Mouse (Mus musculus) hindbrain, postnatal 0 days (tissue): Measurements from ENCODE around the gene Smyd2. TPM values are rescaled to one million over a fixed set of nuclear protein-coding genes. Genes with fewer than 3 reads are reported as not detected.

Experiments
- ATAC-seq: fragments of 200-750 bp; cut with Nextera tagmentation; 2 replicates; pipeline ENCODE4 v1.8.0; 2017; ENCODE audit warnings: mild to moderate bottlenecking, moderate TSS enrichment, moderate library complexity
- DNase-seq: peaks from one replicate; pipeline ENCODE4 v3.0.0-alpha.2; 2015; ENCODE audit warnings: low spot score
- H3K27ac ChIP-seq: fragments of 300-500 bp; sonication (generic); 2 replicates; pipeline ENCODE4 v1.5.1; 2014; ENCODE audit warnings: mild to moderate bottlenecking
- H3K27me3 ChIP-seq: fragments of 300-500 bp; sonication (generic); 2 replicates; pipeline ENCODE4 v1.6.1; 2014; ENCODE audit warnings: low read length, mixed read lengths; ENCODE audit not compliant: insufficient read depth
- H3K36me3 ChIP-seq: fragments of 300-500 bp; sonication (generic); 2 replicates; pipeline ENCODE4 v1.6.1; 2014; ENCODE audit warnings: low read length, mixed read lengths; ENCODE audit not compliant: insufficient read depth
- H3K4me1 ChIP-seq: fragments of 300-500 bp; sonication (generic); 2 replicates; pipeline ENCODE4 v1.6.1; 2014; ENCODE audit warnings: antibody characterized with exemption, low read length, mixed read lengths; ENCODE audit not compliant: insufficient read depth
- H3K4me2 ChIP-seq: fragments of 300-500 bp; sonication (generic); 2 replicates; pipeline ENCODE4 v1.6.1; 2014; ENCODE audit warnings: low read depth, mild to moderate bottlenecking, low read length, moderate library complexity, mixed read lengths
- H3K4me3 ChIP-seq: fragments of 300-500 bp; sonication (generic); 2 replicates; pipeline ENCODE4 v1.5.1; 2014; ENCODE audit warnings: low read length
- H3K9ac ChIP-seq: fragments of 300-500 bp; sonication (generic); replicated peaks from 2 replicates; pipeline ENCODE4 v1.6.1; 2014; ENCODE audit warnings: mild to moderate bottlenecking, low read length, moderate library complexity, mixed read lengths
- H3K9me3 ChIP-seq: fragments of 300-500 bp; sonication (generic); 2 replicates; pipeline ENCODE4 v1.6.1; 2016; ENCODE audit warnings: low read length, mixed read lengths
- CTCF ChIP-seq: IDR thresholded peaks from 2 replicates; pipeline ENCODE4 v1.5.1; 2016; ENCODE audit warnings: antibody characterized with exemption, control low read depth, low read depth
- WGBS: fragments of 180-500 bp; shearing (Covaris S2); extraction: QIAGEN DNeasy Blood & Tissue Kit; methylation state at CpG from one replicate; pipeline ENCODE4 v1.1.7; 2014; 5-methylcytosine and 5-hydroxymethylcytosine counted together
- polyA plus RNA-seq: library from polyadenylated mRNA; unstranded; fragments of >200 nt; fragmentation: Nextera tagmentation; extraction: Ambion mirVana; gene quantifications from 2 replicates; pipeline ENCODE4 v1.2.1, GENCODE M21; 2015
- total RNA-seq: library from RNA; depleted of rRNA; stranded (reverse); fragments of >200 nt; gene quantifications from 2 replicates; pipeline ENCODE4 v1.2.3, GENCODE M21; 2014

Gene Smyd2
- total and polyA plus RNA-seq, 2 experiments from 2014 or later, result 61.9 to 81.8 TPM

GRCm38 (mm10) chr1:189869651-189870270, 52.4 kb downstream of the Smyd2 start:
- no peak overlapping the region for H3K4me2 ChIP-seq
- H3K9ac ChIP-seq, result no peak overlapping the region
- H3K27me3 ChIP-seq, result no peaks in the 10 kb centered on the region
- no peaks in the 10 kb centered on the region for H3K4me1 ChIP-seq
- 89% methylated on average over 18 of the region's 18 CpGs for WGBS
- no peak overlapping the region for H3K27ac ChIP-seq
- DNase-seq (no peak), ATAC-seq (no peak)
- no peaks in the 10 kb centered on the region for H3K9me3 ChIP-seq
- no peak overlapping the region for H3K4me3 ChIP-seq
- peak; percentile 33 for TF ChIP-seq CTCF
- H3K36me3 ChIP-seq, result no peaks in the 10 kb centered on the region

- no peaks in the 10 kb centered on the region for H3K36me3 ChIP-seq
- no peaks in the 10 kb centered on the region for H3K27me3 ChIP-seq
- TF ChIP-seq CTCF, result no peak
- H3K9ac ChIP-seq, result no peak overlapping the region
- 77% methylated on average over 10 of the region's 10 CpGs for WGBS
- DNase-seq, result no peak
- H3K4me2 ChIP-seq, result no peak overlapping the region
- no peak overlapping the region for H3K4me3 ChIP-seq
- no peaks in the 10 kb centered on the region for H3K9me3 ChIP-seq
- no peaks in the 10 kb centered on the region for H3K4me1 ChIP-seq
- H3K27ac ChIP-seq, result no peak overlapping the region
- ATAC-seq, result no peak
These were observed 54.1 kb downstream of the Smyd2 start for GRCm38 (mm10) chr1:189868036-189868435.

- ATAC-seq, result no peak
These were observed 54.7 kb downstream of the Smyd2 start for GRCm38 (mm10) chr1:189867497-189867896.

GRCm38 (mm10) chr1:189867034-189867433, 55.1 kb downstream of the Smyd2 start:
- no peak for TF ChIP-seq CTCF
- Histone ChIP-seq H3K4me2 (no peak overlapping the region), H3K27me3 (no peaks in the 10 kb centered on the region), H3K4me1 (no peaks in the 10 kb centered on the region), H3K9ac (no peak overlapping the region), H3K27ac (no peak overlapping the region), H3K4me3 (no peak overlapping the region), H3K9me3 (no peaks in the 10 kb centered on the region), H3K36me3 (no peaks in the 10 kb centered on the region)
- no peak for DNase-seq
- ATAC-seq, result no peak
- WGBS, result 62% methylated on average over 5 of the region's 5 CpGs

More at GRCm38 (mm10) chr1:189867497-189867896, 54.7 kb downstream of the Smyd2 start:
- TF ChIP-seq CTCF, result no peak
- Histone ChIP-seq H3K27me3 (no peaks in the 10 kb centered on the region), H3K27ac (no peak overlapping the region), H3K4me1 (no peaks in the 10 kb centered on the region), H3K4me3 (no peak overlapping the region), H3K9ac (no peak overlapping the region), H3K9me3 (no peaks in the 10 kb centered on the region), H3K4me2 (no peak overlapping the region), H3K36me3 (no peaks in the 10 kb centered on the region)
- DNase-seq, result no peak
- WGBS, result 70% methylated on average over 9 of the region's 9 CpGs

GRCm38 (mm10) chr1:189866621-189867020, 55.5 kb downstream of the Smyd2 start:
- DNase-seq (no peak), ATAC-seq (no peak)
- Histone ChIP-seq H3K9me3 (no peaks in the 10 kb centered on the region), H3K36me3 (no peaks in the 10 kb centered on the region), H3K4me2 (no peak overlapping the region), H3K4me1 (no peaks in the 10 kb centered on the region), H3K27me3 (no peaks in the 10 kb centered on the region), H3K4me3 (no peak overlapping the region), H3K9ac (no peak overlapping the region), H3K27ac (no peak overlapping the region)
- TF ChIP-seq CTCF, result no peak
- WGBS, result 89% methylated on average over 6 of the region's 6 CpGs

GRCm38 (mm10) chr1:189864846-189865560, 57.2 kb downstream of the Smyd2 start:
- Histone ChIP-seq H3K9ac (no peak overlapping the region), H3K4me3 (no peak overlapping the region), H3K4me1 (no peaks in the 10 kb centered on the region), H3K4me2 (0 out of 2 replicates have a peak overlapping the region, but pooled peaks have one; percentile 3), H3K9me3 (no peaks in the 10 kb centered on the region), H3K27me3 (no peaks in the 10 kb centered on the region), H3K36me3 (no peaks in the 10 kb centered on the region), H3K27ac (no peak overlapping the region)
- ATAC-seq, result peak; percentile 24
- TF ChIP-seq CTCF, result no peak
- 37% methylated on average over 15 of the region's 15 CpGs for WGBS
- peak; percentile 62 for DNase-seq

GRCm38 (mm10) chr1:189864301-189864700, 57.9 kb downstream of the Smyd2 start:
- H3K4me3 ChIP-seq, result no peak overlapping the region
- H3K36me3 ChIP-seq, result no peaks in the 10 kb centered on the region
- H3K4me2 ChIP-seq, result no peak overlapping the region
- no peaks in the 10 kb centered on the region for H3K4me1 ChIP-seq
- no peak overlapping the region for H3K9ac ChIP-seq
- ATAC-seq (no peak), DNase-seq (no peak)
- H3K9me3 ChIP-seq, result no peaks in the 10 kb centered on the region
- TF ChIP-seq CTCF, result peak; percentile 12; the same call in 1 of the 2 replicates
- 56% methylated on average over 9 of the region's 9 CpGs for WGBS
- no peaks in the 10 kb centered on the region for H3K27me3 ChIP-seq
- no peak overlapping the region for H3K27ac ChIP-seq
